Mouse (Mus musculus) erythroblast, embryonic 14.5 days (primary cell): ENCODE data around the gene Fam19a2.

Experiments used
- GATA1 ChIP-seq: IDR thresholded peaks from 2 replicates; pipeline ENCODE4 v1.6.1; 2012; ENCODE audit warnings: low read length, inconsistent platforms, mixed read lengths
- TAL1 ChIP-seq: IDR thresholded peaks from 3 replicates; pipeline ENCODE4 v1.6.1; 2012; ENCODE audit warnings: low read length, inconsistent platforms, mixed read lengths

DNA sequence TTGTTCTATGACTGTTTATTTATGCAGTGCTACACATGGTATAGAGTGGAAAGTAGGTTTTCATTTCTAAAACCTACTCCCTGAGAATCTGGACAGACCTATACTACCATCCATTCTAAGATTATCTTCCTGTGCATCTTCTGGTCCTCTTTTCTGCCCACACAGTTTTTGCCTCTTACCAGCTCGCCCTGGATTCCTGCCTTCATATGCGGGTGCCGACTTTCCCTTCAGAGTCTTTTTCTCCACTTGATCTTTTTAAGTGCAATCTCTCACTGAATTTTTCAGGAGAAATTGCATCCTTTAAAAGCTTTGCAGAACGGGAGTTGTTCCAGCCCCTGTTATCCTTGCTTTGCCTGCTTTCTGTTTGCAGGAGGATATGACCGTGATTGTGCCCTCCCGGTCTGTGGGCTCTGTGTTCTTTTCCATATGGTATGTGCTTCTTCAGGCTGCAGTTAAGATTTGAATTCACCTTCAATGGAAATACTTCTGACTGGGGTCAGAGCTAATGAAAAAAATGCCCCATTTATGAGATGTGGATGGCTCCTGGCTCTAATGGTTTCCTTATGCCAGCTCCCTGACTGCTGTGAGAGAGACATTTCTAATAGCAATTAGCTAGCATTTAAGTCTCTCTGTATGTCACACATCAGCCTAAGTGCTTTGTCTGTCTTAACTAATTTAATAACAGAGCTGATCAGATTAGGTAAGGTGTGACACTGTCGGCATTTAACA, 308.7 kb downstream of the Fam19a2 start:
- TF ChIP-seq TAL1: no peak
- no peak for TF ChIP-seq GATA1
